Mouse (Mus musculus) lung, postnatal 0 days (tissue): ENCODE data around the gene Dgcr2.

Experiments used
- CTCF ChIP-seq: IDR thresholded peaks from 2 replicates; pipeline ENCODE4 v1.5.1; 2016; ENCODE audit warnings: antibody characterized with exemption, mild to moderate bottlenecking
- EP300 ChIP-seq: IDR thresholded peaks from 2 replicates; pipeline ENCODE4 v1.6.1; 2016; ENCODE audit warnings: antibody characterized with exemption, mild to moderate bottlenecking, control low read depth

- no peak for TF ChIP-seq CTCF
- TF ChIP-seq EP300, result no peak
Measured at GRCm38 (mm10) chr16:17893923-17894322, 4.4 kb downstream of the Dgcr2 start, which contains the start of gene Tssk1.
